Mouse (Mus musculus): ENCODE results near the gene Plcl2. TPM values are rescaled to one million over a fixed set of nuclear protein-coding genes. Genes with fewer than 3 reads are reported as not detected.
"Not testable (repeated sequence)": the region's sequence is repeated elsewhere in the genome, so short reads cannot be mapped to it uniquely, and the experiment has no call there.

Plcl2 gene
- polyA plus RNA-seq, 1 experiment from 2014 or later, result 2.7 TPM

DNA sequence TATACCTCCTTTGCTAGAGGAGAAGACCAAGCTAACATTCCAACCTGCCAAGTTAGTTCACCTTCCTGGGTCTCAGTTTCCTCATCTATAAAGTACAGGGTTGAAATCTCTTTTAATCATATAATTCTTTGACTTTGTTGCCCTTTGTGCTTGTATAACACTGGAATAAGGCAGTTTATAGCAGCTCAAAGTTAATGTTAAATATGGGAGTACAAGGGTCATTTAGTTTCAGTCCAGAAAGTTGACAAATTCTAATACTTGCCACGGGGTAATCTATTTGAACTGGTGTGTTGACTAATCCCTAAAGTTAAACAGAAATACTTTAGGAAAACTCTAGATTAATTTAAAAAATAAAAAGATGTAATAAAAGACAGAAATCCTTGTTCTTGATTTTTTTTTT lies 35.7 kb downstream of the Plcl2 start:
- no peak overlapping the region for H3K4me3 ChIP-seq (replicated peaks; ENCODE audit: low read length)
- H3K4me2 ChIP-seq (ENCODE audit: low read depth, low read length), result no peak overlapping the region
- no peaks in the 10 kb centered on the region for H3K4me1 ChIP-seq (ENCODE audit: control insufficient read depth, insufficient read depth, low read length)
- ATAC-seq (ENCODE audit: insufficient read depth, low FRiP score), result no peak
- H3K9ac ChIP-seq (ENCODE audit: low read length), result no peak overlapping the region
- no peak overlapping the region for H3K27ac ChIP-seq (ENCODE audit: low read length)
- no peaks in the 10 kb centered on the region for H3K36me3 ChIP-seq (ENCODE audit: control insufficient read depth, insufficient read depth, low read length)
- no peaks in the 10 kb centered on the region for H3K9me3 ChIP-seq (replicated peaks; ENCODE audit: control insufficient read depth, low read length)
- 28% methylated on average over 1 of the region's 1 CpGs for WGBS
- H3K27me3 ChIP-seq (ENCODE audit: control insufficient read depth, insufficient read depth, low read length), result no peaks in the 10 kb centered on the region

- H3K27me3 ChIP-seq (ENCODE audit: control insufficient read depth, insufficient read depth, low read length), result no peaks in the 10 kb centered on the region
- no peak overlapping the region for H3K4me3 ChIP-seq (replicated peaks; ENCODE audit: low read length)
- WGBS, result 60% methylated on average over 6 of the region's 6 CpGs
- H3K4me2 ChIP-seq (ENCODE audit: low read depth, low read length), result no peak overlapping the region
- no peak overlapping the region for H3K27ac ChIP-seq (ENCODE audit: low read length)
- H3K4me1 ChIP-seq (ENCODE audit: control insufficient read depth, insufficient read depth, low read length), result no peaks in the 10 kb centered on the region
- H3K36me3 ChIP-seq (ENCODE audit: control insufficient read depth, insufficient read depth, low read length), result no peaks in the 10 kb centered on the region
- H3K9me3 ChIP-seq (replicated peaks; ENCODE audit: control insufficient read depth, low read length), result no peaks in the 10 kb centered on the region
- ATAC-seq (ENCODE audit: insufficient read depth, low FRiP score), result peak; percentile 72
- H3K9ac ChIP-seq (ENCODE audit: low read length), result no peak overlapping the region
These were observed 36.1 kb downstream of the Plcl2 start for GRCm38 (mm10) chr17:50545274-50545673.

GRCm38 (mm10) chr17:50552130-50552529 lies 42.9 kb downstream of the Plcl2 start:
- no peaks in the 10 kb centered on the region for H3K36me3 ChIP-seq (ENCODE audit: control insufficient read depth, insufficient read depth, low read length)
- H3K9ac ChIP-seq (ENCODE audit: low read length), result no peak overlapping the region
- no peaks in the 10 kb centered on the region for H3K27me3 ChIP-seq (ENCODE audit: control insufficient read depth, insufficient read depth, low read length)
- no peaks in the 10 kb centered on the region for H3K4me1 ChIP-seq (ENCODE audit: control insufficient read depth, insufficient read depth, low read length)
- H3K9me3 ChIP-seq (replicated peaks; ENCODE audit: control insufficient read depth, low read length), result no peaks in the 10 kb centered on the region
- WGBS, result 86% methylated on average over 2 of the region's 2 CpGs
- no peak overlapping the region for H3K27ac ChIP-seq (ENCODE audit: low read length)
- no peak overlapping the region for H3K4me3 ChIP-seq (replicated peaks; ENCODE audit: low read length)
- no peak for ATAC-seq (ENCODE audit: insufficient read depth, low FRiP score)
- H3K4me2 ChIP-seq (ENCODE audit: low read depth, low read length), result no peak overlapping the region

GRCm38 (mm10) chr17:50557566-50558238 lies 48.5 kb downstream of the Plcl2 start:
- Histone ChIP-seq H3K4me3 (replicated peaks; ENCODE audit: low read length) (no peak overlapping the region), H3K4me1 (ENCODE audit: control insufficient read depth, insufficient read depth, low read length) (peaks cover 3% of the 10 kb centered on the region), H3K9me3 (replicated peaks; ENCODE audit: control insufficient read depth, low read length) (no peaks in the 10 kb centered on the region), H3K9ac (ENCODE audit: low read length) (no peak overlapping the region), H3K27ac (ENCODE audit: low read length) (no peak overlapping the region), H3K4me2 (ENCODE audit: low read depth, low read length) (no peak overlapping the region), H3K36me3 (ENCODE audit: control insufficient read depth, insufficient read depth, low read length) (no peaks in the 10 kb centered on the region), H3K27me3 (ENCODE audit: control insufficient read depth, insufficient read depth, low read length) (no peaks in the 10 kb centered on the region)
- ATAC-seq (ENCODE audit: insufficient read depth, low FRiP score), result no peak
- WGBS, result 69% methylated on average over 12 of the region's 12 CpGs

GRCm38 (mm10) chr17:50558239-50558625 lies 49.0 kb downstream of the Plcl2 start:
- no peaks in the 10 kb centered on the region for H3K9me3 ChIP-seq (replicated peaks; ENCODE audit: control insufficient read depth, low read length)
- H3K9ac ChIP-seq (ENCODE audit: low read length), result no peak overlapping the region
- WGBS, result 84% methylated on average over 4 of the region's 4 CpGs
- no peaks in the 10 kb centered on the region for H3K36me3 ChIP-seq (ENCODE audit: control insufficient read depth, insufficient read depth, low read length)
- no peak overlapping the region for H3K4me2 ChIP-seq (ENCODE audit: low read depth, low read length)
- no peak for ATAC-seq (ENCODE audit: insufficient read depth, low FRiP score)
- peaks cover 3% of the 10 kb centered on the region for H3K4me1 ChIP-seq (ENCODE audit: control insufficient read depth, insufficient read depth, low read length)
- H3K27me3 ChIP-seq (ENCODE audit: control insufficient read depth, insufficient read depth, low read length), result no peaks in the 10 kb centered on the region
- no peak overlapping the region for H3K27ac ChIP-seq (ENCODE audit: low read length)
- no peak overlapping the region for H3K4me3 ChIP-seq (replicated peaks; ENCODE audit: low read length)

- Histone ChIP-seq H3K27ac (ENCODE audit: low read length) (no peak overlapping the region), H3K9me3 (replicated peaks; ENCODE audit: control insufficient read depth, low read length) (no peaks in the 10 kb centered on the region), H3K27me3 (ENCODE audit: control insufficient read depth, insufficient read depth, low read length) (no peaks in the 10 kb centered on the region), H3K36me3 (ENCODE audit: control insufficient read depth, insufficient read depth, low read length) (no peaks in the 10 kb centered on the region), H3K4me3 (replicated peaks; ENCODE audit: low read length) (no peak overlapping the region), H3K9ac (ENCODE audit: low read length) (no peak overlapping the region), H3K4me1 (ENCODE audit: control insufficient read depth, insufficient read depth, low read length) (peaks cover 3% of the 10 kb centered on the region; the same call in 1 of the 2 replicates), H3K4me2 (ENCODE audit: low read depth, low read length) (no peak overlapping the region)
- no peak for ATAC-seq (ENCODE audit: insufficient read depth, low FRiP score)
- 45% methylated on average over 8 of the region's 8 CpGs for WGBS
These were observed 56.3 kb downstream of the Plcl2 start for GRCm38 (mm10) chr17:50565376-50566123.

DNA sequence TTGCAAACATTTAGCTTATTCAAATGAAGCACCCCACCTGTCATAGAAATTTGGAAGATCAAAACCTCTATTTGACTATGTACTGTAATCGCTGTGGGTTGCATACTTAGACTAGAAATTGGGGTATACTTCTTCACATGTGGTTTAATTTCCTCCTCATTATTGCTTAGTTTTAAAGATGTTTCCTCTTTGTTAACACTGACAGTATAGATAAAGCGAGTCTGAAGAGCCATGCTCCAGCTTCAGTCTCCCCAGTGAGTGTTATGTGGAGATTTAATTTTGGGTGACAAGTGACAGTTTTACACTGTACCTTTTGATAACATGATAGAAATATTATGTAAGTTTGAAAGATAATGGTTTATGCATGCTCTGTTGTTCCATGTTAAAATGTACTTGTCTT lies 59.6 kb downstream of the Plcl2 start:
- no peaks in the 10 kb centered on the region for H3K4me1 ChIP-seq (ENCODE audit: control insufficient read depth, insufficient read depth, low read length)
- H3K9ac ChIP-seq (ENCODE audit: low read length), result no peak overlapping the region
- H3K36me3 ChIP-seq (ENCODE audit: control insufficient read depth, insufficient read depth, low read length), result no peaks in the 10 kb centered on the region
- ATAC-seq (ENCODE audit: insufficient read depth, low FRiP score), result no peak
- 85% methylated on average over 2 of the region's 2 CpGs for WGBS
- no peaks in the 10 kb centered on the region for H3K9me3 ChIP-seq (replicated peaks; ENCODE audit: control insufficient read depth, low read length)
- no peak overlapping the region for H3K27ac ChIP-seq (ENCODE audit: low read length)
- no peaks in the 10 kb centered on the region for H3K27me3 ChIP-seq (ENCODE audit: control insufficient read depth, insufficient read depth, low read length)
- no peak overlapping the region for H3K4me3 ChIP-seq (replicated peaks; ENCODE audit: low read length)
- H3K4me2 ChIP-seq (ENCODE audit: low read depth, low read length), result no peak overlapping the region

DNA sequence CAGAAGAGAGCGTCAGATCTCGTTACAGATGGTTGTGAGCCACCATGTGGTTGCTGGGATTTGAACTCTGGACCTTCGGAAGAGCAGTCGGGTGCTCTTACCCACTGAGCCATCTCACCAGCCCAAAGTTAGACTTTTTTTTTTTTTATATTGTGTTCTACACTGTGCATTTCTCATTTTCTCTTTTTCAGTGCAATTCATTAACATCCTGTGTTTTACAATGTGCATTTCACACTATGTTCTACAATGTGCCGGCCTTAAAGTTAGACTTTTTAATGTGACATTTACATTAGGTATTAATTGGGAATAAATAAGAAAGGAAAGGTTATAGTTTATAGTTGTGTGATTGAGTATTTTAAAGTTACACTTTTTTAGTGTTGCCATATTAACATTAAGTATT lies 61.0 kb downstream of the Plcl2 start:
- not testable (repeated sequence) for H3K9ac ChIP-seq (ENCODE audit: low read length); H3K27me3 ChIP-seq (ENCODE audit: control insufficient read depth, insufficient read depth, low read length); H3K27ac ChIP-seq (ENCODE audit: low read length); ATAC-seq (ENCODE audit: insufficient read depth, low FRiP score); H3K36me3 ChIP-seq (ENCODE audit: control insufficient read depth, insufficient read depth, low read length); H3K4me1 ChIP-seq (ENCODE audit: control insufficient read depth, insufficient read depth, low read length); H3K4me3 ChIP-seq (replicated peaks; ENCODE audit: low read length); H3K9me3 ChIP-seq (replicated peaks; ENCODE audit: control insufficient read depth, low read length); H3K4me2 ChIP-seq (ENCODE audit: low read depth, low read length)
- WGBS, result 97% methylated on average over 5 of the region's 5 CpGs

GRCm38 (mm10) chr17:50570681-50571398 lies 61.6 kb downstream of the Plcl2 start:
- no peak overlapping the region for H3K4me2 ChIP-seq (ENCODE audit: low read depth, low read length)
- H3K27me3 ChIP-seq (ENCODE audit: control insufficient read depth, insufficient read depth, low read length), result no peaks in the 10 kb centered on the region
- H3K9me3 ChIP-seq (replicated peaks; ENCODE audit: control insufficient read depth, low read length), result no peaks in the 10 kb centered on the region
- ATAC-seq (ENCODE audit: insufficient read depth, low FRiP score), result no peak
- H3K9ac ChIP-seq (ENCODE audit: low read length), result no peak overlapping the region
- no peaks in the 10 kb centered on the region for H3K36me3 ChIP-seq (ENCODE audit: control insufficient read depth, insufficient read depth, low read length)
- no peak overlapping the region for H3K4me3 ChIP-seq (replicated peaks; ENCODE audit: low read length)
- WGBS, result 77% methylated on average over 5 of the region's 5 CpGs
- no peaks in the 10 kb centered on the region for H3K4me1 ChIP-seq (ENCODE audit: control insufficient read depth, insufficient read depth, low read length)
- H3K27ac ChIP-seq (ENCODE audit: low read length), result no peak overlapping the region
